Mouse (Mus musculus): ENCODE results near the gene Dnajc4.

Gene Dnajc4

DNA sequence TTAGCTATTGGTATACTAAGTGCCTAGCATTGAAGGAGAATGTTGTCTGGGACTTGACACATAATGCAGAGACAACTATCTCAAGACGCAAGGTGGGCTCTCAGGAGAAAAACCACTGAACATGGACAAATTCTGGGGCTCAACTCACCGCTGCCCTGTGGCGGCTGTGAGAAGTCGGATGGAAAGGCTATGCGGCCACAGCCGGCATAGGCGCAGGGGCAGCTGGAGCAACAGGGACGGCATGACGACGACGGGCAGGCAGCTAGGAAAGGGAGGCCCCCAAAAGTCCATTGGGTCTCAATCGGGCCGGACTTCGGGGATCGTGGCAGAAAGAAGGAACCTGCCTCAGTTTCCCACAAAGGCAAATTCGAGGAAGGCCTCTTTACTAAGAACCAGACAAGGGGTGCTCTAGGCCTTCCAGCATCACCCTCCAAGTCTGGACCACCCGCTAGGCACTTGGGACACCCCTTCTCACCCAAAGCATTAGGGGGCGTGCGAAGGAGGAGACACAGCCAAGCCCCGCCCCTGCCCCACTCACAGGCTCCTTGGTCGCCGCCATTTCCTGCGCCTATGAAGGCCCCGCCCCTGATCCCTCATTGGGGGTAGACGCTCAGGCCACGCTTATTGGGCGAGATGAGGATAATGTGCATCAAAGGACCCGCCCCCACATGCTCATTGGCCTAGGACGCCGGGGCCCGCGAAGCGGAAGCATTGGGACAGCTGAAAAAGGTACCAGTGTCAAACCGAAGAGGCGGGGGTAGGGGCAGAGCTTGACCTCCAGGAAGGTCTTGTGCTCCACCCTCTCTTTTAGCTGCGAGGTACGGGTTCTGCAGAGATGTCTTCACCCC is at the start of gene Dnajc4:
Gene Dnajc4 (minus strand): TSS at position 562 of the 848 bp plus-strand sequence.
- peak; percentile 94 for DNase-seq (ENCODE audit: low read depth, low spot score)

DNA sequence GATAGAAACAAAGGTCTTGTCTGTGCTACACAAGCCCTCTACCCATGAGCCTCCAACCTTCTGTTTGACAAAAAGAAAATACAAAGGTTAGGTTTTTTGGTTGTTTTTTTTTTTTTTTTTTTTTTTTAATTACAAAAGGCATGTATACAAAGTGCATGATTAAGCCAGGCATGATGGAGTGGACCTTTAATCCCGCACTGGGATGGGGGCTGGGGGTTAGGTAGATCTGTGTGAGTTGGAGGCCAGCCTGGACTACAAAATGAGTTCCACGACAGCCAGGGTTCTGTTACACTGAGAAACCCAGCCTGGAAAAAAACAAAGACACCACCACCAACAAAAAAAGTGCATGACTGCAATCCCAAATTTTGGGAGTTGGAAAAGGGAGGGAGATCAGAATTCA is 48.8 kb upstream of the Dnajc4 start:
- DNase-seq (ENCODE audit: low read depth, low spot score), result no peak

DNA sequence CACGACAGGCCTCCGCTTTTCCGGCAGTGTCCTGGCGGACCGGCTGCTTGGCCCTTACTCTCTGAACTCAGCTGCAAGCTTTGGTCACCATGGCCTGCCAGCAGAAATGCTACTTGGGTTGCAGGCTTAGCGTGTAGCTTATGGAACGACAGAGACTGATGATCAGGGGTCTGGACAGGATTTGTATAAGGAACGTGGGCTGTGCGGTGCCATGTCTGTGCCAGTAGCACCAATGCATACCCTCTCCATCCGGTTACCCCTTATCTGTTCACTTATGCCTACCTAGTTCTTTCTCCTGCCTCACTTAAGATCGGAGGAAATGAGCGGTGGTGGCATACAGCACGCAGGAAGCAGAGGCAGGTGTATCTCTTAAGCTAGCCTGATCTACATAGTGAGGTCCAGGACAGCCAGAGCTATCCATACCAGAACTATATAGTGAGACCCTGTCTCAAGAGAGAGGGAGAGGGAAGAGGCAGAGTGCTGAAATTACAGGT is 48.3 kb upstream of the Dnajc4 start:
- no peak for DNase-seq (ENCODE audit: low read depth, low spot score)

DNA sequence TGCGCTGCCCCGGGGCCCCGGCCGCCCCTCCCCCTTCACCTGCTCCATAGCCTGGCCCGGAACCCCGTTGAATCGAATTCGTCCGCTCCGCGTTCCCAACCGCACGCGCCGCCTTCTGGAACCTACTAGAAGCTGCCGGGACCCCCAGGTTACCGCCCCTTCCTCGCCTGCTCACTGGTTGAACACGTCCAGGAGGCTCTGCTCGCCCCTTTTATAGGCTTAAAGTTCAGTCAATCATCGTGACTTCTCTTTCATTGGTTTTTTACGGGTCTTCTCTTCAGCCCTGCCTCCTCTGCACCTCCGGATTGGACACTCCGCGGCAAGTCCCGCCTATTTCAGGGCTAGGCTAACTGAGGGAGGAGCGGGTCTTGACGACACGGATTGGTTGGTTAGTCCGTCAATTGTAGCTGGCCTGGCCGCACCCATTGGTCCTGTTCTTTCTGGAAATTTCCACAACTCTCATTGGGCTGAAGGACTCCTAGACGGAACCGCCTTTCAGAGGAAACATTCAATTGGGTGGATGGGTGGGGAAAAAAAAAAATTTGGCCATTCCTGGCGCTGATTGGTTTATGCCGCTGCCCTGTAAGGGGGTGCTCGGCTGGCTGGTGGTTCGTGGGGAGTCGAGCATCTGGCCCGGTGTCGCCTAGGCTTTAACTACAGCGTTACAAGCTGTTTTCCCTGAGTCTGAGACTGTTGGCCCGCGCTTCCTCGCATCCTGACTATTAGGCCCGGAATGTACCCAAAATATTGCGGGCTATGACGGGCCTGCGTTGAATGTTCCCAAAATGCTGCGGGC is 47.7 kb upstream of the Dnajc4 start, which contains the start of gene Stip1:
Gene Stip1 (minus strand): TSS at position 127 of the 796 bp plus-strand sequence.
- DNase-seq (ENCODE audit: low read depth, low spot score), result peak; percentile 100

DNA sequence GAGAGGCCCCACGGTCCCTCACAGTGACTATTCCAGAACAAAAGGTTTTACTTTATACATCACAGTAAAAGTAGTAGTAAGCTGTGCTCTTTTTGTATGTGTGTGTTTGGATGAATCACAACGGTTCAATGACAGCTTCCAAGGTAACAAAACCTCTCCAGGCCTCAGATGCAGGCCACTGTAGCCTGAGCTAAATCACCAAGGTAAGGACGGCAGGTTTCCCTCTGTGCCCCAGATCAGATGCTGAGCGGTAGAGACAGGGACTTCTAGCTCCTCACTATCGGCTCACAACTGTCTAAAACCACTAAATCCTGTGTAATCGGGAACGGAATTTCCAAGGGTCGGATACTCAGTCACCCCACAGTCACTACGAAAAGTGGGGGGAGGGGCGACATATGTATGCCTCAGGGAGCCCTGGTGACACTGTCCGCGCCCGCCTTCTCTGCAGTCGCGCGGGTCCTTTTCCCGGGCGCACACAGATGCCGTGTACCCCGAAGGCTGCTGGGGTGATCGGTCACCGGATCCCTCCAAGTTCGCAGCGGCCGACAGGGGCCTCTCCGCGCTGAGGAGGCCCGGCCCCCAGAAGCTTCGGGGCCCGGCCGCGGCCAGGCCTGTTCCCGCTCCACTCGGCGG is 46.8 kb upstream of the Dnajc4 start:
- DNase-seq (ENCODE audit: low read depth, low spot score), result no peak

DNA sequence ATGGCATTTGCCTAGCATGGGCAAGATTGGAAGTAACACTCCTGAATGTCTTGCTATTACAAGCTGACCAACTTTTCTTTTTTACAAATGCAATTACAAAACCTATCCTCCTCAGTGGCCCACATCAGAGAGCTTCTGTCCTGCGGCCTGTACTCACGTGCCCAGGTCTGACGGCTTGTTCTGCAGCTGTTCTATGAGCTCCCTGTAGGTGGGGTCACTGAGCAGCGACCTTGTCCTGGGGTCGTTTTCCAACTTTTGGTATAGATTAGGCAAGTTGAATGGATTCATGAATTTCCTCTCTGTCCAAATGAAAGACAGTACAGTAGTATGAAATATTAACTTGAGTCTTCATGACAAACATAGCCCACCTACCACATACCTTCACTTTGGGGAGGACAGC is 41.6 kb upstream of the Dnajc4 start:
- DNase-seq (ENCODE audit: low read depth, low spot score), result no peak

DNA sequence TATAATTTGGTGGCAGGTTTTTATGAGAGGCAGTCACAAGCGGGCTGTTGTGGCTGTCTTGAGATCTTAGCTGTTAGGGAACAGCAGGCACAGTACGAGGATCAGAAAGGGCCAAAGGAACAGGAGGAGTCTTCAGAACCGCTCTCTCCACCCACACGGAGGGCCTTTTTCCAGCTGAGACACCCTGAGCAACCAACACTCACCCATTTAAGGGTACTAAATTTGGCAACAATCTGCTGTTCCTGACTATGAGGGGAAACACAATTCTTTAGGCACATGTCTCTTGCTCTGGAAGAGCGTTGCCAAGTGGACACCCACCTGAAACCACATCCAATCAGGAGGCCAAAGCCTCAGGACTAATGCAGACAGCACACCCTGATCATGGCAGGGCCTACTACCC is 37.2 kb upstream of the Dnajc4 start:
- DNase-seq (ENCODE audit: low read depth, low spot score), result no peak

DNA sequence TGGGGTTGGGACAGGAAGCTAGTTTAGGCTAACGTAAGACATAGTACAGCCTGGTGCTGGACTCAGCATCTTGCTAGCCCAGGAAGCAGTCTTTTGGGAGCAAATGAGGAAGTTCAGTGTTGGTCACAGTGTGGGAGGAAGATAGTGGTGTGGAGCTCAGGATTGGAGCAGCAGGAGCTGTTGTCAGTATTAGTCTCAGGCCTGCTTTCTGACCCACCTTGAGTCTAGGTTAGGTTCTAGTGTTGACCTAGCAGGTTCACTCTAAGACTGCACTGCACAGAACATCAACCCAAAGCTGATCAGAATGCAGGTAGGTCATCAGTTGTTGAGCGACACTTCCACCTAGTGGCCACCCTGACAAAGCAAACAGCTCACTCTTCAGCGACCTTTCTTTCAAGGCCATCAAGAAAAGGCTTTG is 27.9 kb upstream of the Dnajc4 start:
- no peak for DNase-seq (ENCODE audit: low read depth, low spot score)

DNA sequence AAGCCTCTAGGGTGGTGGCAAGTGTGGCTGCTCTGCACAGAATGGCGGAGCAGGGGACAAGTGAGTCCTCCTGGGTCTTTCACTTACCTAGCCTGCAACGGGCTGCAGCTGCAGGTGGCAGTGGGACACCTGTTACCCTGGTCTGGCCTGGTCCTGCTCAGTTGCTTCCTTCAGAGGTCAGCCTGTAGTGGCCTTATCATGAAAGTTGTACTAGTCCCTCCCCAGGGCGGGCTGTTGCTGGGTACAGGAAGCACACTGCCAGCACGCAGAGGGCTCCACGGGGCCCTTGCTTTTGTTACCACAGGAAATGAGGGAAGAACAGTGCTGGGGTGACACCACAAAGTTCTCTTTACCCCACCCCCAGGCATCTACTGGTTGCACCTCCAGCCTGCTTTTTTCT is 26.8 kb upstream of the Dnajc4 start, which contains the start of gene Fermt3:
Gene Fermt3 (minus strand): TSS at position 279 of the 400 bp plus-strand sequence.
- DNase-seq (ENCODE audit: low read depth, low spot score), result peak; percentile 47

DNA sequence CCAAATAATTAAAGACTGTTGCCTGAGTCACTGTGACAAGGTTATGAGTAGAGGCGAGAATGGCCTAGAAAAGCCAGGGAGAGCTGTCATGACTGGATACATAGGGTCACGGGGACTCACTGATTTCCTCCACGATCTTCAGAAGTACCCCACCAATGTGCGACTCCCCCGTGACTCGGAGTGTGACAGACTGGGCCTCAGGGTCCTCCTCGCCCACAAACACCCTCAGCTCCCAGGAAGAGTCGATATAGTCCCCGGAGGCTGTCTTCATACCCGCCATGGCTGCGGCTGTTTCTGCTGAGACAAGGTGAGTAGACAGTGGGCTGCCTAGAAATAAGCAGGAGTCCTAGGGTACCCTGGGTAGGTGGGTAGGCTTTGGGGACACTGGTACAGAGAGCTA is 26.2 kb upstream of the Dnajc4 start:
- no peak for DNase-seq (ENCODE audit: low read depth, low spot score)

DNA sequence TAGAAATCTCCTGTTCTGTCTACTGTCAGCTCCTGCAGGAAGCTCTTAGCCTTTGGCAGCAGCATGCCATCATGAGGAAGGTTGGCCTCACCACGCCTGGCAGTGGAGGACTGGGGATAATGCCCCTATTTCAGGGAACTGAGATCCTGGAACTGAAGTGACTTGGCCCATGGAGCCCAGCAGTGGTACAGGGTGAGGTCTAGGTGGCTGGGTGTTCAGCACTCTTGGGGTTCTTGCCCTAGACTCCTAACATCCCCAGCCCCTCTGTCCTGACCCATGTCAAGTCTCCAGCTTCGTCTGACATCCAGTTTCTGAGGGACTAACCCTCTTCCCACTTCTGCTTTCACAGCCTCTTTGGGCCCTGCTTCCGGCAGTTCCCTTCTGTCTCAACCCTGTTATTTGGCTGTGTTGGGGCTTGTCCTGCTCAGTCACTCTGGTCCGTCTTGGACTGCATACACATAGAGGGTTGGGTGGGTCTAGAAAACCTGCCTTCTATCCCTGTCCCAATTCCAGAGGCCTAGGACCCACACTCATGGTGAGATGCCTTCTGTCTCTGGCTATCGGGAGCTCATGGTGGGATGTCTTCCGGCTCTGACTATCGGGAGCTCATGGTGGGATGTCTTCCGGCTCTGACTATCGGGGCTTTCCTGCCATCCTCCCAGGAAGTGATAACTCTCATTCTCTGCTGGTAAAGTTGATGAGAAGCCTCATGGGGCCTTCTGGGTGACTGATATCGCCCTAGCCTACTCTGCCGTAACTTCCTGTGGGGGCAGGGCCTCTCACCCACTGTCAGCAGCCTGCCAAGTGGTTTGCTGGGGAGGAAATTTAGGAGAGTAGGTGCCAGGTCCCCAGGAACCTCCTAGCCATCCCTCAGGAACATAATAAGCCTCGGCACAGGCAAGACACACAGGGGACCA is 25.4 kb upstream of the Dnajc4 start:
- no peak for DNase-seq (ENCODE audit: low read depth, low spot score)

DNA sequence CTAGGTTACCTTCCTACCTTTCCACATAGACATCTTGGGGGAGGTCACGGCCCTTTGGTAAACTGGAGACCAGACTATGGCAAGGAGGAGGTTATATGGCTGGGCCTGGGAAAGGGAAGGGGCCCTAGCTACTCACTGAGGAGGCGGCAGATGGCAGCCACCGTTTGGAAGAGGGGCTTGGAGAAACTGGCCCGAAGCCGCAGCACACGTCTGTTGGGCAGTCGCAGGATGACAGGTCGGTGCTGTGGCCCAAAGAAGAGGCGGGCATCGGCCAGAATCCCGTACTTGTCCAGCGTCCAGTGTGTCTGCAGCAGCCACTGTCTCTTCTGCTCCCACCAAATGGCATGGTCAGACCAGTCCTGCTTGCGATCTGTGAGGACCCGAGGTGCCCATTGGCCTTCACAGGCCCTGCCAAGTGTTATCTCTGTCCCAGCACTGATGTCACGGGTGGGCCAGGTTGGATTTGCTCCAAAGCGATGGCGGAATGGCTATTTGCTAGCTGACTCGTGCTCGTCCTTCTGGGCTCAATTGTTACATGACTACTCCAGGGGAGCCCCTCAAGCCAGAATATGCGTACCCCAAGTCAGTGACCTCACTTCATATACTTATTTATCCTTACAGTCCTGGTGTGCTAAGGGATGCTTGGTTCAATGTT is 22.2 kb upstream of the Dnajc4 start:
- no peak for DNase-seq (ENCODE audit: low read depth, low spot score)

DNA sequence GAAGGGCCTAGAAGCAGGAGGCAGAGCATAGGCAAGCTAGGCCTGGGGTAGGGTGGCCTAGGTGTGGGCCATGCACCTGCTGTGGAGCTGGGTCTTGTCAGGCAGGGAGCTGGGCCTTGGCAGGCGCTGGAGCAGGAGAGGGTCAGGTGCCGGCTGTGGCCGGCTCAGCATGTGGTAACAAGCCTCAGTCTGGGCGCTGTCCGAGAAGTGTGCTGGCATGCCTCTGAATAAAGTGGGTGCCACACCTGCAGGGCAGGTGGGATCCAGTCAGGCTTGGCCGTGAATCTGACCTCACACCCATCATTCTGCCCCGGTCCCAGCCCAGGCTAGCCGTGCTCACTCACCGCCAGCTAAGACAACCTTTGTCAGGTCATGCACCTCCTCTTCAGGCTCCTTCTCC is 21.6 kb upstream of the Dnajc4 start:
- DNase-seq (ENCODE audit: low read depth, low spot score), result no peak

DNA sequence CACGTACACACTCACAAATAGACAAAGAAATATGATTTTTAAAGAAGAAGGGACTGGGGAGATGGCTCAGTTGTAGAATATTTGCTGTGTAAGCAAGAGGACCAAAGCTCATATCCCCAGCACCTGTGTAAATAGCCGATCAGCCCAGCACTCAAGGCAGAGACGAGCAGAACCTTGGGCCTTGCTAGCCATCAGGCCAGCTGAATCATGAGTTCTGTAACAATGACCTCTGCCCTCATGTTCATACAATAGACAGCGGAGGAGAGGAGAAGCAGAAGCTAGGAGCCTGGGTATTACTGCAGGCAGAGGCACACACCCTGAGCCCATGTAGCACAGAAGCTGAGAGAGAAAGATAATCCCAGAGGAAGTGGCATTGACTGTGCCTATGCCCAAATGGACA is 20.1 kb upstream of the Dnajc4 start:
- DNase-seq (ENCODE audit: low read depth, low spot score), result no peak

DNA sequence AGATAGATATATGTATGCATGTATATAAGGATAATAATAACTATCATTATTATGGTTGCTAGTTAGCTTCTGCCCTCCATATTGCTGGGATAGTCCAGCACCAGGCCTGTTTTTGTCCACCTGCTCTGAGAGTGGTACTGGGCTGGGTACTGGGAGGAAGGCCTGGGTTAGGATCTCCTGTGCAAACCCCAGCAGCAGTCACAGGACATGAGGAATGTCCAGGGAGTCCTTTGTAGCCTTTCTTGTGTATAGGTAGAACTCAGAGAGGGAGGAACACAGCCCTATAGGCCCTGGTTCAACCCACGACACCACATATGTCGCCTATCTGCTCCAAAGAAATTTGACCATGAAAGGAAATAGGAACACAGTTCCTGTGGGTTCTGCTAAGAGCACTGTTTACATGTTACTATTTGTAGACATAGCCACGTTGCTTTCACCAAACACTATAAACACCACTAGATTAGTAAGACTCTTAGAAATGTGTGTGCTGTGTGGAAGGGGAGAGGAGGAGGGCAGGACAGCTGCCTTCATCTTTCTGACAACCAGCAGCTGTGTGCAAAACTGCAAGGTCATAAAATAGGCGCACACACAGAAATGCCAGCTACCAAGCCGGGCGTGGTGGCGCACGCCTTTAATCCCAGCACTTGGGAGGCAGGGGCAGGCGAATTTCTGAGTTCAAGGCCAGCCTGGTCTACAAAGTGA is 14.7 kb upstream of the Dnajc4 start:
- DNase-seq (ENCODE audit: low read depth, low spot score), result no peak

DNA sequence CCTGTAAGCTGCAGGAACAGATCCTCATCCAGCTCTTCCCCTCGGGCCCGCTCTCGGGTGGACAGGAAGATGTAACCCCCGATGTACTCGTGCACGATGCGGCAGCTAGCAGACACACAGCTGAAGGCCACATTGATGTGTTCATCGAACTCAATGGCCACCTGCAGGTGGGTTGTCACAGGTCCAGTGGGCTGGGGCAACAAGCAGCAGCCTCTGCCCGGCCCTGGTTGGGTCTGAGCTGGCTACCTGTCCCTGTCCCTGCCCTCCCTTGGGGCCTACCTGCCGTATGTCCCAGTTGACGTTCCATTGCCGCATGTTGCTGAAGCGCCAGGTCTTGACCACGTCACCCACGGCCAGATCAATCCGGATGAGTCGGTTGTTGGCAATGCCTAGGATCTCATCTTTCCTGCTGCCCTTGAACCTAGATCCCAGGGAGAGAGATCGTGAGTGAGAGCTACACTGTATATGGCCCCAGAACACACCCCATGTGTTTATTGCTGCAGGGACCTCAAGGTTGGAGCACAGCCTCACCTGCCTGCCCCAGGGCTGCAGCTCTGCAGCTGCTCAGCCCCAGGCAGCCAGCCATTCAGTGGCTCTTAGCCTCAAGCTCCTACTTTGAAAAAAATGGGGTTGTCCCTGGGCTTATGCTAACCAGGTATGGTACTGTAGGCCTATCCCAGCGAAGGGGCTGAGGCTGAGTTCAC is 7.1 kb upstream of the Dnajc4 start:
- no peak for DNase-seq (ENCODE audit: low read depth, low spot score)

DNA sequence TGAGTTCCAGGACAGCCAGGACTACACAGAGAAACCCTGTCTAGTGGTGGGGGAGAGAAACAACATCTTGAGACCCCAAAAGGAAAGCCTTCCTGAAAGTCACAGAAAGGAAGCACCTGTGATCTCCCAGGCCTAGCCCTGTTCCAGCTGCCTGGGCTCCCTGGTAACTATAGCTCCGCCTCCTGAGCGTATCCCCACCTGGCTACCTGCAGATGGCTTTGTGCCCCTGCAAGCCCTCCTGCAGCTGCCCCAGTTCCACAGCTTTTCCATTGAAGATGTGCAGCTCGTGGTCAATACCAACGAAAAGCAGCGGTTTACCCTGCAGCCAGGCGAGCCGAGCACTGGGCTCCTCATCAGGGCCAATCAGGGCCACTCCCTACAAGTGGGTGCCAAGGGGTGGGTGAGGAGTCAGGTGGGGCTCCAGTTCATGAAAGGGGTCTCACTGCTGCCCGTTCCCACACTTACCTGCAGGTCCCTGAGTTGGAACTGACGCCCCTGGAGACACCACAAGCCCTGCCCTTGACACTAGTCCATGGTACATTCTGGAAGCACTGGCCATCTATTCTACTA is 5.4 kb upstream of the Dnajc4 start:
- no peak for DNase-seq (ENCODE audit: low read depth, low spot score)

DNA sequence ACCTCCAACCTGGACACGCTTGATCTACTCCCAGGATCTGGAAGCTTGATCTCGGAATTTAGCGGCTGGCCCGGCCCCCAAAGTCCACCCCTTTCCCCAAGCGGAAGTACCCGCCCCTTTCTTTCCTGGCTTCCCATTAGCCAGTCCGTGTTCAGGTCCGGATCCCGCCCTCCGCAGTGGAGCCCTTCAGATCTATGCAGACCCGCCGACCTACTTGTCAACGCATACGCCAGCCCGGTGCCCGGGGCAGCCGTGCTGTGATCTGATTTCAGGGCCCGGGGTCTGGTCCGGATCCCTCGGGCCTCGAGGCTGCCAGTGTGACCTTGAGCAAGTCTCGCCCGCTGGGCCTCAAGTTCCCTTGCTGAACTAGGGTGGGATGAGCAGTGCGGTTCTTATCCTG is 3.6 kb upstream of the Dnajc4 start, which contains the start of the genes Nudt22 and Trpt1:
Gene Nudt22 (minus strand): TSS at position 112 of the 400 bp plus-strand sequence.
Gene Trpt1 (plus strand): TSS at position 126 of the 400 bp plus-strand sequence.
- peak; percentile 83 for DNase-seq (ENCODE audit: low read depth, low spot score)
